Comparison of ENCODE assay signal across 10 mouse cellular contexts in genomic region chr3:51868857-51869256, GRCm38 (mm10).
DNase-seq lines count a peak whose midpoint lies in the region; ATAC-seq lines count a peak whose summit lies in the region.
"Had no signal": no experiment of that assay in that cellular context is flagged by ENCODE, and none has a peak within 500 bp of the region (broad histone marks: within the 10 kb centered on the region; RNA-seq: fewer than 3 reads in every experiment).

No protein-coding gene starts in this region.

- 38% methylated on average over 5 of the region's 5 CpGs for WGBS in forebrain, embryonic 13.5 days
- 59% methylated on average over 5 of the region's 5 CpGs for WGBS in forebrain, embryonic 10.5 days
- WGBS in lung, embryonic 15.5 days = 6% methylated on average over 5 of the region's 5 CpGs
- WGBS in stomach, embryonic 16.5 days = 4% methylated on average over 5 of the region's 5 CpGs

- ATAC-seq in forebrain, embryonic 13.5 days = no peak
- ATAC-seq in lung, embryonic 15.5 days (ENCODE audit: borderline replicate concordance, extremely low read depth, low FRiP score, low TSS enrichment) = peak; percentile 70; the same call in 1 of the 2 replicates
- ATAC-seq in stomach, embryonic 16.5 days (ENCODE audit: insufficient read depth, low FRiP score) = peak; percentile 64; the same call in 1 of the 2 replicates

- no peak overlapping the region for H3K4me2 ChIP-seq in forebrain, embryonic 13.5 days
- H3K4me2 ChIP-seq in lung, embryonic 15.5 days = peak overlapping the region; percentile 30; the same call in 1 of the 2 replicates
- H3K4me2 ChIP-seq in stomach, embryonic 16.5 days (ENCODE audit: low read depth, low read length) = no peak overlapping the region; the same call in 1 of the 2 replicates

- H3K4me1 ChIP-seq in forebrain, embryonic 13.5 days = peaks cover 36% of the 10 kb centered on the region
- peaks cover 47% of the 10 kb centered on the region for H3K4me1 ChIP-seq in forebrain, embryonic 10.5 days
- peaks cover 36% of the 10 kb centered on the region for H3K4me1 ChIP-seq in lung, embryonic 15.5 days
- peaks cover 16% of the 10 kb centered on the region for H3K4me1 ChIP-seq in stomach, embryonic 16.5 days (ENCODE audit: control insufficient read depth, insufficient read depth, low read length)

- H3K9ac ChIP-seq in forebrain, embryonic 13.5 days = no peak overlapping the region; the same call in 1 of the 2 replicates
- H3K9ac ChIP-seq in lung, embryonic 15.5 days = no peak overlapping the region
- H3K9ac ChIP-seq in stomach, embryonic 16.5 days (ENCODE audit: low read length) = no peak overlapping the region
- H3K9ac ChIP-seq: liver, embryonic 14.5 days had no signal

- no peaks in the 10 kb centered on the region for H3K27me3 ChIP-seq in forebrain, embryonic 13.5 days
- H3K27me3 ChIP-seq in forebrain, embryonic 10.5 days (ENCODE audit: poor library complexity, severe bottlenecking) = no peaks in the 10 kb centered on the region
- no peaks in the 10 kb centered on the region for H3K27me3 ChIP-seq in lung, embryonic 15.5 days
- H3K27me3 ChIP-seq in stomach, embryonic 16.5 days (ENCODE audit: control insufficient read depth, insufficient read depth, low read length) = no peaks in the 10 kb centered on the region

- H3K36me3 ChIP-seq in forebrain, embryonic 13.5 days (ENCODE audit: poor library complexity, severe bottlenecking) = no peaks in the 10 kb centered on the region
- H3K36me3 ChIP-seq in forebrain, embryonic 10.5 days (replicated peaks) = no peaks in the 10 kb centered on the region
- H3K36me3 ChIP-seq in lung, embryonic 15.5 days = no peaks in the 10 kb centered on the region
- H3K36me3 ChIP-seq in stomach, embryonic 16.5 days (ENCODE audit: control insufficient read depth, insufficient read depth, low read length) = no peaks in the 10 kb centered on the region

- no peak for DNase-seq in forebrain, embryonic 10.5 days (ENCODE audit: extremely low spot score, low spot score)
- no peak for DNase-seq in lung, adult 18-20 months
- DNase-seq in lung, postnatal 14 days = peak; percentile 27
- no peak for DNase-seq in thymus, postnatal 14 days
- DNase-seq in c-Kit-positive CD71-positive TER-119-positive erythroid progenitor cells, embryonic 14.5 days (ENCODE audit: low spot score) = no peak
- DNase-seq: layer of hippocampus, adult 9-11 months had no signal

- no peak overlapping the region for H3K4me3 ChIP-seq in forebrain, embryonic 13.5 days
- H3K4me3 ChIP-seq in forebrain, embryonic 10.5 days = no peak overlapping the region
- H3K4me3 ChIP-seq in lung, embryonic 15.5 days = no peak overlapping the region
- H3K4me3 ChIP-seq in stomach, embryonic 16.5 days (replicated peaks; ENCODE audit: low read length) = no peak overlapping the region

- no peaks in the 10 kb centered on the region for H3K9me3 ChIP-seq in forebrain, embryonic 13.5 days (replicated peaks)
- no peaks in the 10 kb centered on the region for H3K9me3 ChIP-seq in forebrain, embryonic 10.5 days
- no peaks in the 10 kb centered on the region for H3K9me3 ChIP-seq in lung, embryonic 15.5 days
- H3K9me3 ChIP-seq in stomach, embryonic 16.5 days (replicated peaks; ENCODE audit: control insufficient read depth, low read length) = no peaks in the 10 kb centered on the region

- H3K27ac ChIP-seq in forebrain, embryonic 13.5 days = 0 out of 2 replicates have a peak overlapping the region, but pooled peaks have one; percentile 31
- no peak overlapping the region for H3K27ac ChIP-seq in forebrain, embryonic 10.5 days
- peak overlapping the region; percentile 56 for H3K27ac ChIP-seq in lung, embryonic 15.5 days
- peak overlapping the region; percentile 50; the same call in 1 of the 2 replicates for H3K27ac ChIP-seq in stomach, embryonic 16.5 days (ENCODE audit: low read length)
- H3K27ac ChIP-seq: liver, embryonic 14.5 days had no signal
